Mouse (Mus musculus) testis, postnatal 14 days (tissue): ENCODE results near the gene Nsf.
A peak's percentile ranks its signal among the peaks of the same experiment; 100 is the strongest.

Experiments used
- DNase-seq: peaks from one replicate; pipeline ENCODE4 v3.0.0; 2021; ENCODE audit warnings: low spot score

Nsf gene

GRCm38 (mm10) chr11:103953896-103954292 is at the start of gene Nsf:
Gene Nsf, minus strand, starts transcription at chr11:103954056.
- peak; percentile 86 for DNase-seq

GRCm38 (mm10) chr11:104003397-104003796 is 49.5 kb upstream of the Nsf start:
- DNase-seq, result no peak

- no peak for DNase-seq
Observed at GRCm38 (mm10) chr11:104002191-104002590, 48.3 kb upstream of the Nsf start.

- DNase-seq, result no peak
Observed at GRCm38 (mm10) chr11:104001395-104001955, 47.6 kb upstream of the Nsf start.

GRCm38 (mm10) chr11:104000667-104001394 is 47.0 kb upstream of the Nsf start:
- DNase-seq, result no peak

- DNase-seq, result no peak
Observed at GRCm38 (mm10) chr11:103998737-103999136, 44.9 kb upstream of the Nsf start.

- DNase-seq, result peak; percentile 43
Observed at GRCm38 (mm10) chr11:103997385-103997784, 43.5 kb upstream of the Nsf start.

- DNase-seq, result no peak
Observed at GRCm38 (mm10) chr11:103992638-103993037, 38.8 kb upstream of the Nsf start.

GRCm38 (mm10) chr11:103990049-103990557 is 36.2 kb upstream of the Nsf start:
- DNase-seq, result peak; percentile 30

GRCm38 (mm10) chr11:103987423-103987822 is 33.6 kb upstream of the Nsf start:
- DNase-seq, result peak; percentile 49

GRCm38 (mm10) chr11:103984067-103984466 is 30.2 kb upstream of the Nsf start:
- no peak for DNase-seq

- DNase-seq, result no peak
Observed at GRCm38 (mm10) chr11:103981826-103982225, 28.0 kb upstream of the Nsf start.

- DNase-seq, result no peak
Observed at GRCm38 (mm10) chr11:103979381-103979780, 25.5 kb upstream of the Nsf start.

- no peak for DNase-seq
Observed at GRCm38 (mm10) chr11:103970876-103971275, 17.0 kb upstream of the Nsf start.

- DNase-seq, result no peak
Observed at GRCm38 (mm10) chr11:103969278-103969677, 15.4 kb upstream of the Nsf start.

- no peak for DNase-seq
Observed at GRCm38 (mm10) chr11:103967106-103967735, 13.4 kb upstream of the Nsf start.

- DNase-seq, result no peak
Observed at GRCm38 (mm10) chr11:103956866-103957265, 3.0 kb upstream of the Nsf start.

- no peak for DNase-seq
Observed at GRCm38 (mm10) chr11:103953032-103953895, 592 bp downstream of the Nsf start.

GRCm38 (mm10) chr11:103952635-103953031 is 1.2 kb downstream of the Nsf start:
- DNase-seq, result no peak

- DNase-seq, result no peak
Observed at GRCm38 (mm10) chr11:103951106-103951505, 2.8 kb downstream of the Nsf start.

- DNase-seq, result no peak
Observed at GRCm38 (mm10) chr11:103948952-103949351, 4.9 kb downstream of the Nsf start.

GRCm38 (mm10) chr11:103942740-103943139 is 11.1 kb downstream of the Nsf start:
- DNase-seq, result no peak
